ENCODE assay signal across 25 mouse cellular contexts in genomic region chr7:88201658-88202364, GRCm38 (mm10).
DNase-seq lines count a peak whose midpoint lies in the region; ATAC-seq and TF ChIP-seq lines count a peak whose summit lies in the region.
"Had no signal": no experiment of that assay in that cellular context is flagged by ENCODE, and none has a peak within 500 bp of the region (broad histone marks: within the 10 kb centered on the region; RNA-seq: fewer than 3 reads in every experiment).

No protein-coding gene starts in this region.

- no peaks in the 10 kb centered on the region for H3K36me3 ChIP-seq in lung, embryonic 15.5 days
- H3K36me3 ChIP-seq in MEL (ENCODE audit: control insufficient read depth in 1 of 2, insufficient read depth in 2 of 2, low read length in 2 of 2): no peaks in the 10 kb centered on the region
- H3K36me3 ChIP-seq in hindbrain, embryonic 11.5 days (ENCODE audit: control insufficient read depth, insufficient read depth, low read length): no peaks in the 10 kb centered on the region
- H3K36me3 ChIP-seq: embryonic facial prominence, embryonic 13.5 days; hindbrain, embryonic 10.5 days; liver, embryonic 13.5 days; midbrain, embryonic 13.5 days had no signal

- H3K4me3 ChIP-seq in lung, embryonic 15.5 days: no peak overlapping the region
- no peak overlapping the region for H3K4me3 ChIP-seq in MEL (ENCODE audit: control insufficient read depth in 1 of 2, insufficient read depth in 1 of 2, low read depth in 2 of 2, low read length in 2 of 2)
- H3K4me3 ChIP-seq in hindbrain, embryonic 11.5 days (ENCODE audit: low read depth, low read length): no peak overlapping the region
- H3K4me3 ChIP-seq: embryonic facial prominence, embryonic 13.5 days; erythroblast, embryonic 14.5 days; forebrain, embryonic 13.5 days; gastrocnemius, adult 2 months; hindbrain, embryonic 10.5 days; liver, embryonic 13.5 days; megakaryocyte, embryonic 14.5 days; midbrain, embryonic 13.5 days had no signal

- H3K79me2 ChIP-seq in MEL (ENCODE audit: control insufficient read depth, insufficient read depth, low read length, poor library complexity): no peaks in the 10 kb centered on the region

- H3K4me1 ChIP-seq in lung, embryonic 15.5 days: peaks cover 11% of the 10 kb centered on the region; the same call in 1 of the 2 replicates
- no peaks in the 10 kb centered on the region; a peak in 1 of 4 replicates for H3K4me1 ChIP-seq in MEL (ENCODE audit: control insufficient read depth in 1 of 2, insufficient read depth in 2 of 2, low read length in 2 of 2)
- no peaks in the 10 kb centered on the region for H3K4me1 ChIP-seq in hindbrain, embryonic 11.5 days (replicated peaks; ENCODE audit: control insufficient read depth, insufficient read depth, low read length)
- H3K4me1 ChIP-seq: liver, embryonic 13.5 days had no signal

- no peak for TF ChIP-seq CTCF in MEL (IDR thresholded peaks at IDR 0.05 in 2 of 3, conservative IDR thresholded peaks at IDR 0.05 in 1 of 3; ENCODE audit: control insufficient read depth in 1 of 3, insufficient read depth in 1 of 3, low read depth in 2 of 3, low read length in 3 of 3, poor library complexity in 1 of 3, severe bottlenecking in 1 of 3)

- TF ChIP-seq POLR2A in MEL (IDR thresholded peaks at IDR 0.05; ENCODE audit: control insufficient read depth in 1 of 2, insufficient read depth in 1 of 2, low read depth in 1 of 2, low read length in 2 of 2, poor library complexity in 1 of 2): no peak

- H3K27me3 ChIP-seq in lung, embryonic 15.5 days: no peaks in the 10 kb centered on the region
- no peaks in the 10 kb centered on the region for H3K27me3 ChIP-seq in MEL (ENCODE audit: control insufficient read depth in 1 of 2, insufficient read depth in 2 of 2, low read length in 2 of 2)
- no peaks in the 10 kb centered on the region for H3K27me3 ChIP-seq in hindbrain, embryonic 11.5 days (ENCODE audit: control insufficient read depth, insufficient read depth, low read length)
- H3K27me3 ChIP-seq: embryonic facial prominence, embryonic 13.5 days; forebrain, embryonic 13.5 days; liver, embryonic 13.5 days; megakaryocyte, embryonic 14.5 days; midbrain, embryonic 13.5 days had no signal

- H3K4me2 ChIP-seq in lung, embryonic 15.5 days: no peak overlapping the region
- no peak overlapping the region for H3K4me2 ChIP-seq in hindbrain, embryonic 11.5 days (replicated peaks; ENCODE audit: low read depth, low read length)
- H3K4me2 ChIP-seq: embryonic facial prominence, embryonic 13.5 days; forebrain, embryonic 13.5 days; heart, embryonic 11.5 days; liver, embryonic 13.5 days; midbrain, embryonic 13.5 days had no signal

- H3K9ac ChIP-seq in lung, embryonic 15.5 days: no peak overlapping the region
- no peak overlapping the region for H3K9ac ChIP-seq in MEL (ENCODE audit: control insufficient read depth, low read depth, low read length, poor library complexity, severe bottlenecking)
- no peak overlapping the region for H3K9ac ChIP-seq in hindbrain, embryonic 11.5 days (ENCODE audit: low read depth, low read length)
- H3K9ac ChIP-seq: embryonic facial prominence, embryonic 13.5 days; forebrain, embryonic 13.5 days; liver, embryonic 13.5 days; midbrain, embryonic 13.5 days had no signal

- TF ChIP-seq RAD21 in MEL (IDR thresholded peaks at IDR 0.05; ENCODE audit: low read depth, low read length): no peak

- WGBS in lung, embryonic 15.5 days: 56% methylated on average over 3 of the region's 3 CpGs
- 91% methylated on average over 3 of the region's 3 CpGs for WGBS in hindbrain, embryonic 11.5 days

- H3K27ac ChIP-seq in lung, embryonic 15.5 days: peak overlapping the region; percentile 63; the same call in 1 of the 2 replicates
- H3K27ac ChIP-seq in MEL (ENCODE audit: control insufficient read depth, low read depth, low read length): no peak overlapping the region
- H3K27ac ChIP-seq in hindbrain, embryonic 11.5 days (ENCODE audit: low read depth, low read length): no peak overlapping the region
- H3K27ac ChIP-seq: embryonic facial prominence, embryonic 13.5 days; forebrain, embryonic 13.5 days; gastrocnemius, adult 2 months; hindbrain, embryonic 10.5 days; liver, embryonic 13.5 days; midbrain, embryonic 13.5 days had no signal

- no peak for TF ChIP-seq EP300 in MEL (IDR thresholded peaks at IDR 0.05; ENCODE audit: low read depth in 1 of 2, low read length in 2 of 2)

- no peak for ATAC-seq in lung, embryonic 15.5 days (ENCODE audit: borderline replicate concordance, extremely low read depth, low FRiP score, low TSS enrichment)
- ATAC-seq in common myeloid progenitor, adult 5-6 weeks (replicated peaks; ENCODE audit: low read depth, poor library complexity, severe bottlenecking): peak; percentile 96
- peak; percentile 92 for ATAC-seq in monocyte, adult 5-6 weeks (replicated peaks; ENCODE audit: insufficient number of reproducible peaks, low FRiP score, low TSS enrichment, poor library complexity, severe bottlenecking)
- ATAC-seq in activated CD4-positive, CD25-positive, alpha-beta regulatory T cell, adult 4 months: no peak
- no peak for ATAC-seq in hindbrain, embryonic 11.5 days (ENCODE audit: low FRiP score)
- ATAC-seq: forebrain, embryonic 13.5 days; intestine, postnatal 0 days; midbrain, embryonic 13.5 days had no signal

- H3K9me3 ChIP-seq in lung, embryonic 15.5 days: no peaks in the 10 kb centered on the region
- no peaks in the 10 kb centered on the region for H3K9me3 ChIP-seq in MEL (replicated peaks; ENCODE audit: insufficient read depth, low read length)
- H3K9me3 ChIP-seq in hindbrain, embryonic 11.5 days (ENCODE audit: control insufficient read depth, low read length): no peaks in the 10 kb centered on the region
- H3K9me3 ChIP-seq: embryonic facial prominence, embryonic 13.5 days; forebrain, embryonic 13.5 days; hindbrain, embryonic 10.5 days; liver, embryonic 13.5 days; megakaryocyte, embryonic 14.5 days; midbrain, embryonic 13.5 days had no signal

- no peak for DNase-seq in lung, postnatal 4 days
- peak; percentile 30 for DNase-seq in MEL (ENCODE audit: low read depth, low spot score)
- DNase-seq in frontal cortex, postnatal 10 days (ENCODE audit: low spot score in 2 of 2): no peak
- no peak for DNase-seq in hindbrain, embryonic 11.5 days (ENCODE audit: low spot score)
- DNase-seq: cerebellum, adult 18-20 months; cerebellum, postnatal 14 days; embryo, embryonic 11 days; gastrocnemius, adult 2 months; kidney, postnatal 25 days; layer of hippocampus, postnatal 36 days; liver, embryonic 13.5 days; right cerebral cortex, postnatal 14 days; thymus, postnatal 4 days had no signal

TF ChIP-seq in MEL, 35 proteins besides CTCF, POLR2A, EP300 and RAD21:
- TF ChIP-seq SIN3A (IDR thresholded peaks at IDR 0.05; ENCODE audit: low read length) (no peak), UBTF (IDR thresholded peaks at IDR 0.05; ENCODE audit: borderline replicate concordance, insufficient read depth, low read depth, low read length) (no peak), MAZ (IDR thresholded peaks at IDR 0.05; ENCODE audit: low read depth, low read length) (no peak), ZC3H11A (IDR thresholded peaks at IDR 0.05; ENCODE audit: low read depth, low read length) (no peak), ETS1 (IDR thresholded peaks at IDR 0.05; ENCODE audit: low read depth, low read length) (no peak), MEF2A (IDR thresholded peaks at IDR 0.05; ENCODE audit: extremely low read depth, insufficient replicate concordance, low read depth, low read length, poor library complexity, severe bottlenecking) (no peak), MYB (IDR thresholded peaks at IDR 0.05; ENCODE audit: low read depth, low read length) (no peak), SMC3 (IDR thresholded peaks at IDR 0.05; ENCODE audit: low read depth, low read length) (no peak), ELF1 (IDR thresholded peaks at IDR 0.05; ENCODE audit: low read depth, low read length) (no peak), USF1 (IDR thresholded peaks at IDR 0.05; ENCODE audit: low read depth, low read length) (no peak), CHD1 (IDR thresholded peaks at IDR 0.05; ENCODE audit: low read depth, low read length) (no peak)

Comparison
In these comparisons a context has a peak if more than half of its experiments do, and no peak if none do; other contexts are left out.
1. ATAC-seq: peak in common myeloid progenitor, adult 5-6 weeks (single experiment) and monocyte, adult 5-6 weeks (single experiment); none in lung, embryonic 15.5 days (single experiment), activated CD4-positive, CD25-positive, alpha-beta regulatory T cell, adult 4 months (single experiment) and hindbrain, embryonic 11.5 days (single experiment).